Comparison of ENCODE assay signal across 15 mouse cellular contexts in the genomic region with DNA sequence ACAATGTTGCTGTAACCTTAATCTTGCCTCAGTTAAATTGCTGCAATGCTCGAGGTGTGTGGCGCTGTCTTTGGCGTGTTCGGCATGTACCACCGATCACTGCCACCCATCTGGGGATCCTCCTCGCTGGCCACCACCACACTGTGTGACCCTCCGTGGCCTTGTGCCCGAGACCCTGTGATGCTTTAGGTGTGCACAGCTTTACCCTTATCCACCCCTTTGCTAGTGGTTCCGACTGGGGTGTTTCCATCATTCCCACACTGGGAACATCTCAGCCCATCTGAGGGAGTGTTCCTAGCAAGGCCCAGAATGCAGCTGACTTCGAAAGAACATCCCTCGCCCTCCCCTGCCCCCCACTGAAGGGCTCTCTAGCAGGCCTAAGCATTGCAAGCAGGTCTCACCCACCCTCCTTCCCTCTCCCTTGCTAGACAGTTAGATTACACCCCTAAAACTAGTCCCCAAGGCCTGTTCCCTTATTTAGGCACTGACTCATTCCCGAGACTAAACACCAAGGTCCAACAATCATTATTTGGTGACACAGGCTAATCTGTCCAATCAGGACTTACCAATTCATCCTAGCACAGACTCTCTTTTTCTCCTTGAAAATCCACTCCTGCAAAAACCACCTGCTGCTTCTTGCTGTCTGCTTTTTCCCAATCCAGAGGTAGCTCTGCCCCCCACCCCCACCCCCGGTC. TPM values are rescaled to one million over a fixed set of nuclear protein-coding genes. Genes with fewer than 3 reads are reported as not detected.
DNase-seq lines count a peak whose midpoint lies in the region; ATAC-seq and TF ChIP-seq lines count a peak whose summit lies in the region.
"Had no signal": no experiment of that assay in that cellular context is flagged by ENCODE, and none has a peak within 500 bp of the region (broad histone marks: within the 10 kb centered on the region; RNA-seq: fewer than 3 reads in every experiment).

No protein-coding gene starts in this region.

- 78% methylated on average over 13 of the region's 13 CpGs for WGBS in heart, embryonic 10.5 days
- WGBS in liver, embryonic 13.5 days (ENCODE audit: insufficient replicate concordance), result 60% methylated on average over 13 of the region's 13 CpGs
- 71% methylated on average over 13 of the region's 13 CpGs for WGBS in liver, embryonic 11.5 days
- WGBS in macrophage (ENCODE audit: missing documents), result 75% methylated on average over 13 of the region's 13 CpGs

- peak overlapping the region; percentile 49 for H3ac ChIP-seq in C2C12 (ENCODE audit: control insufficient read depth, insufficient read length, low read depth)

- peaks cover 80% of the 10 kb centered on the region for H3K79me2 ChIP-seq in C2C12 (ENCODE audit: control insufficient read depth, insufficient read depth)
- H3K79me2 ChIP-seq in macrophage (ENCODE audit: inconsistent target), result peaks cover 79% of the 10 kb centered on the region

- 0 out of 2 replicates have a peak overlapping the region, but pooled peaks have one; percentile 34 for H3K4me3 ChIP-seq in heart, embryonic 10.5 days
- H3K4me3 ChIP-seq in liver, embryonic 13.5 days (replicated peaks), result no peak overlapping the region
- H3K4me3 ChIP-seq in liver, embryonic 11.5 days (ENCODE audit: low read depth, low read length), result no peak overlapping the region
- H3K4me3 ChIP-seq in C2C12 (ENCODE audit: insufficient read depth, poor library complexity, severe bottlenecking) (no peak overlapping the region), macrophage (ENCODE audit: inconsistent target) (no peak overlapping the region)
- H3K4me3 ChIP-seq: forebrain, embryonic 10.5 days; hindbrain, embryonic 13.5 days; liver, embryonic 15.5 days; neural tube, embryonic 13.5 days had no signal

- peaks cover 67% of the 10 kb centered on the region for H3K79me3 ChIP-seq in C2C12 (ENCODE audit: low read depth)

- ATAC-seq in liver, embryonic 13.5 days (ENCODE audit: low read depth), result no peak
- no peak for ATAC-seq in liver, embryonic 11.5 days (replicated peaks; ENCODE audit: low FRiP score)

- DNase-seq in heart, embryonic 10.5 days (ENCODE audit: low spot score), result no peak
- no peak for DNase-seq in heart, adult 9 months (ENCODE audit: low spot score in 2 of 2)
- DNase-seq in liver, embryonic 13.5 days, result no peak
- no peak for DNase-seq in liver, embryonic 11.5 days (ENCODE audit: low spot score)
- no peak for DNase-seq in frontal cortex, postnatal 14 days (ENCODE audit: low spot score in 2 of 2)
- no peak for DNase-seq in gastrocnemius, adult 18-20 months (ENCODE audit: low spot score)
- DNase-seq: cerebellum, adult 2 months; spleen, adult 18-20 months; thymus, adult 2 months had no signal

- no peak for TF ChIP-seq CTCF in C2C12 (IDR thresholded peaks at IDR 0.05; ENCODE audit: control insufficient read depth, insufficient read depth, insufficient read length)

- no peaks in the 10 kb centered on the region for H3K27me3 ChIP-seq in heart, embryonic 10.5 days (ENCODE audit: insufficient read depth, poor library complexity, severe bottlenecking)
- H3K27me3 ChIP-seq in liver, embryonic 13.5 days, result no peaks in the 10 kb centered on the region
- no peaks in the 10 kb centered on the region for H3K27me3 ChIP-seq in liver, embryonic 11.5 days (replicated peaks; ENCODE audit: control insufficient read depth, insufficient read depth, low read length)
- no peaks in the 10 kb centered on the region for H3K27me3 ChIP-seq in C2C12 (ENCODE audit: control insufficient read depth, insufficient read depth, insufficient read length)
- H3K27me3 ChIP-seq: hindbrain, embryonic 13.5 days; liver, embryonic 15.5 days; neural tube, embryonic 13.5 days had no signal

- no peaks in the 10 kb centered on the region for H3K9me3 ChIP-seq in heart, embryonic 10.5 days
- H3K9me3 ChIP-seq in liver, embryonic 13.5 days (replicated peaks), result no peaks in the 10 kb centered on the region
- no peaks in the 10 kb centered on the region for H3K9me3 ChIP-seq in liver, embryonic 11.5 days (ENCODE audit: control insufficient read depth, low read length)
- H3K9me3 ChIP-seq: forebrain, embryonic 10.5 days; hindbrain, embryonic 13.5 days; liver, embryonic 15.5 days; neural tube, embryonic 13.5 days had no signal

- H3K4me2 ChIP-seq in liver, embryonic 13.5 days, result no peak overlapping the region
- H3K4me2 ChIP-seq in liver, embryonic 11.5 days, result no peak overlapping the region
- H3K4me2 ChIP-seq: hindbrain, embryonic 13.5 days; liver, embryonic 15.5 days; neural tube, embryonic 13.5 days had no signal

- H3K4me1 ChIP-seq in heart, embryonic 10.5 days, result peaks cover 73% of the 10 kb centered on the region
- H3K4me1 ChIP-seq in liver, embryonic 13.5 days (replicated peaks), result peaks cover 63% of the 10 kb centered on the region
- peaks cover 49% of the 10 kb centered on the region for H3K4me1 ChIP-seq in liver, embryonic 11.5 days (replicated peaks; ENCODE audit: control insufficient read depth, insufficient read depth, low read length)

- peak overlapping the region; percentile 62 for H3K27ac ChIP-seq in heart, embryonic 10.5 days
- H3K27ac ChIP-seq in liver, embryonic 13.5 days, result peak overlapping the region; percentile 72
- H3K27ac ChIP-seq in liver, embryonic 11.5 days (ENCODE audit: low read depth, low read length), result no peak overlapping the region
- H3K27ac ChIP-seq in macrophage, result peak overlapping the region; percentile 88
- H3K27ac ChIP-seq: forebrain, embryonic 10.5 days had no signal

- H3K9ac ChIP-seq in liver, embryonic 13.5 days, result no peak overlapping the region
- H3K9ac ChIP-seq in liver, embryonic 11.5 days (ENCODE audit: low read depth, low read length), result no peak overlapping the region
- H3K9ac ChIP-seq: liver, embryonic 15.5 days; neural tube, embryonic 13.5 days had no signal

- H3K36me3 ChIP-seq in heart, embryonic 10.5 days, result peaks cover 23% of the 10 kb centered on the region
- H3K36me3 ChIP-seq in liver, embryonic 13.5 days, result peaks cover 5% of the 10 kb centered on the region; the same call in 1 of the 2 replicates
- peaks cover 3% of the 10 kb centered on the region for H3K36me3 ChIP-seq in liver, embryonic 11.5 days (ENCODE audit: control insufficient read depth, insufficient read depth, low read length)
- peaks cover 54% of the 10 kb centered on the region for H3K36me3 ChIP-seq in C2C12 (ENCODE audit: control insufficient read depth, insufficient read depth)
- no peaks in the 10 kb centered on the region; the same call in 1 of the 2 replicates for H3K36me3 ChIP-seq in macrophage (ENCODE audit: inconsistent target)
- H3K36me3 ChIP-seq: liver, embryonic 15.5 days had no signal

TF ChIP-seq in C2C12, 6 proteins besides CTCF, POLR2A, EP300 and RAD21:
- TF ChIP-seq FOSL1 (IDR thresholded peaks at IDR 0.05; ENCODE audit: insufficient read depth, low read length, poor library complexity, severe bottlenecking) (no peak), MAX (IDR thresholded peaks at IDR 0.05) (no peak), MYOG (IDR thresholded peaks at IDR 0.05; ENCODE audit: control insufficient read depth, extremely low read depth, insufficient read length) (no peak), CEBPB (IDR thresholded peaks at IDR 0.05; ENCODE audit: low read depth) (no peak), MYOD1 (IDR thresholded peaks at IDR 0.05; ENCODE audit: control insufficient read depth, insufficient read length, low read depth) (no peak), USF1 (IDR thresholded peaks at IDR 0.05; ENCODE audit: low read depth) (no peak)

RNA-seq across cellular contexts. Expression of gene Capn2, which starts 14.1 kb away (rescaled TPM):
- polyA plus RNA-seq in heart, embryonic 10.5 days (2016; fragmentation: Nextera tagmentation; extraction: Ambion mirVana), result 96.0 and 107 TPM in 2 replicates
- polyA plus RNA-seq in liver, embryonic 13.5 days (2015; fragmentation: Nextera tagmentation; extraction: Ambion mirVana), result 22.2 and 25.2 TPM in 2 replicates
- polyA plus RNA-seq in liver, embryonic 11.5 days (2014; fragmentation: Nextera tagmentation; extraction: Ambion mirVana), result 49.5 and 51.4 TPM in 2 replicates
- polyA plus RNA-seq in C2C12 (2012; fragmentation: generic; extraction: Trizol) (171 TPM), macrophage (2018) (94.4 to 189 TPM (median 167 TPM) in 3 replicates)
- total RNA-seq in macrophage (2018; cell fraction: chromatin; rRNA removed), result 100 to 1,000 TPM in 21 of 26 experiments, 10 to 100 TPM in 5; 84.5 to 828 (median 165) TPM
- total RNA-seq in macrophage (2018; cell fraction: cytosol; rRNA removed), result 100 to 1,000 TPM in 25 of 26 experiments, 10 to 100 TPM in 1; 96.0 to 197 (median 120) TPM
- 100 to 1,000 TPM in 17 of 26 experiments, 10 to 100 TPM in 9; 65.4 to 316 (median 105) TPM for total RNA-seq in macrophage (2018; cell fraction: nucleus; rRNA removed)
- total RNA-seq in gastrocnemius, adult 18-20 months (2021), result 10 to 100 TPM; 50.2 to 54.2 TPM
